Mouse (Mus musculus) E14TG2a.4 (cell line): Measurements from ENCODE around the gene Zfp36l2.

Source experiments
- CTCF ChIP-seq: conservative IDR thresholded peaks from 2 replicates; pipeline ENCODE4 v1.5.1; 2014; ENCODE audit warnings: low read length
- NANOG ChIP-seq: IDR thresholded peaks from 2 replicates; pipeline ENCODE4 v1.6.1; 2014; ENCODE audit warnings: borderline replicate concordance, low read length, mixed read lengths
- POU5F1 ChIP-seq: IDR thresholded peaks from 2 replicates; pipeline ENCODE4 v1.6.1; 2014; ENCODE audit warnings: low read length, borderline replicate concordance

DNA sequence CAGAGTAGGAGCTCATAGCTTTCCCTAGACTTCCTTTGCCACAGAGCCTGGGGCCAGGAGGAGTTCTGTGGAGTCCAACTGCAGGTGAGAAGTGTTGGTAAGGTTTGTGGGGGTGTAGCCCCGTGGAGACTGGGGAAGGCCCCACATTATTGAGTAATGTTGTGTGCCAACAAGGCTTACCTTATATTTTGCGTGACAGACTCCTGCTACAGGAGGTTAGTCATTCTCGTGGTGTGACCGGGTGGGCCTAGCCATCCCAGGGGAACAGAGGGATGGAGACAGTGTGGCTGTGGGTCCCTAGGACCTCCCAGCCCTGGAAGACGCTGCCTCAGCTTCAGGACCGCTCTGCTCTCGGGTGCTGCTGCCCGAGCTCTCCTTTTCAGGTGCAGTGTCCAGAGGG lies 23.6 kb downstream of the Zfp36l2 start:
- TF ChIP-seq POU5F1, result no peak
- no peak for TF ChIP-seq CTCF
- TF ChIP-seq NANOG, result no peak
